Mouse (Mus musculus) spleen, adult 2 months (tissue): Measurements from ENCODE around the gene Maml3.

ENCODE experiments used
- CTCF ChIP-seq: fragments of 200-500 bp; IDR thresholded peaks from 2 replicates; pipeline ENCODE4 v1.5.1; 2011; ENCODE audit warnings: mild to moderate bottlenecking, inconsistent platforms; ENCODE audit not compliant: insufficient read depth, insufficient read length, insufficient replicate concordance; ENCODE audit errors: extremely low read depth
- POLR2A ChIP-seq: fragments of 200-500 bp; IDR thresholded peaks from 2 replicates; pipeline ENCODE4 v1.6.1; 2011; ENCODE audit warnings: low read depth, low read length, inconsistent platforms

GRCm38 (mm10) chr3:51661880-51662550 is 442.9 kb downstream of the Maml3 start:
- no peak for TF ChIP-seq POLR2A
- TF ChIP-seq CTCF, result no peak
